Mouse (Mus musculus) liver, embryonic 14.5 days (tissue): ENCODE data around the gene Mlycd.
A peak's percentile ranks its signal among the peaks of the same experiment; 100 is the strongest.

ENCODE experiments used
- CTCF ChIP-seq: IDR thresholded peaks from 2 replicates; pipeline ENCODE4 v1.5.1; 2016; ENCODE audit warnings: antibody characterized with exemption, low read depth, control low read depth
- EP300 ChIP-seq: IDR thresholded peaks from 2 replicates; pipeline ENCODE4 v1.6.1; 2016; ENCODE audit warnings: antibody characterized with exemption, low read depth

GRCm38 (mm10) chr8:119412735-119413498 is 18.2 kb downstream of the Mlycd start:
- peak; percentile 97 for TF ChIP-seq CTCF
- no peak for TF ChIP-seq EP300
